Mouse (Mus musculus) CD4-positive, CD25-positive, alpha-beta regulatory T cell, adult 4 months (primary cell): ENCODE data around the gene Rtl8a. TPM values are rescaled to one million over a fixed set of nuclear protein-coding genes. Genes with fewer than 3 reads are reported as not detected.
"Not testable (repeated sequence)": the region's sequence is repeated elsewhere in the genome, so short reads cannot be mapped to it uniquely, and the experiment has no call there.

Experiments used
- ATAC-seq: one replicate; pipeline ENCODE4 v1.8.0; 2017
- polyA plus RNA-seq, 2 experiments: library from polyadenylated mRNA; unstranded; fragments of 100-300 nt; shearing (Covaris generic); gene quantifications; one replicate each; pipeline ENCODE4 v1.2.1; 2017

Rtl8a gene
- 10 to 100 TPM; 10.6 to 17.3 TPM for polyA plus RNA-seq

DNA sequence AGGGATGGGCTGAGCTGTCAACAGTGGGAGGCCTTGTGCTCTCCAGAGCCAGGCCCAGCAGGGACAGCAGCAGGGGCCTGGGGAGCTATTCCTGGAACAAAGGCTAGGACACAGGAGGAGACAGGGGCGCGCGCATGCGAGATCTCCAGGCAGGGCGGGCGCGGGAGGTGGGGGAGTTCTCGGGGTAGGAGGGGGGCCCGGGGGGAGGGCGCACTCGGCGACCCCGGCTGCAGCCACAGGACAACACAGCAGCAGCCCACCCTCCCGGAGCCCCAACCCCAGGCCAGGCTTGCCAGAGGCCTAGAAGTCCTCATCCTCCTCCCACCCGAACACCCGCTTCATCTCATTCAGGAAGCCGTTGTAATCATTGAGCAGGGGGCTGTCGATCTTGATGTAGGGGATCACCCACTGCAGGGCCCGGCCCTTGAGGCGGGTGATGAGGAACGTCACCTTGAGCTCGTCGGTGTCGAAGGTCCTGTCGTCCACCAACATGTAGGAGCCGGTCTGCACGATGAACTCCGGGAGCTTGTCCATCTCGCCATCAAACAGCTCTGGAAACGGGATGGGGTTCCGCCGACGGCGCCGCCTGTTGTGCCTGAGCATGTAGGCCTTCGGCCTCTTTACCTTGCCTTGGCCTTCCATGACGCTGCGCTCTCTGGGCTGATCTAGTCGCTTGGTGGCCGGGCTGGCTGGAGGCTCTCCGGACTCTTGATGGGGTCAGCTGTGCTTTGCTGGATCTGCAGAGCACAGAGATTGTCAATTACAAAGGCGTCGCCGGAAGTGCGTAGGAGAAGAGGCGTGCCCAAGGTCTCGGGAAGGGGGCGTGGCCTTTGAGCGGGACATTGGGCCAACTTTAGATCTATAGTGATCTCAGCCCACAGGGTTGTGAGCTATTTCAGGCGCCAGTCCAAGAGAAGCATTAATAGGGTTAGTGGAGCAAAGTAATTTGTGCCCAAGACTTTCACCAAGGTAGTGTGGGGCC is at the start of gene Rtl8a:
Rtl8a (minus strand) TSS at position 703 of the 982 bp plus-strand sequence.
- ATAC-seq = peak; percentile 98

- no peak for ATAC-seq
Measured at GRCm38 (mm10) chrX:53693141-53693540, 49.7 kb upstream of the Rtl8a start.

DNA sequence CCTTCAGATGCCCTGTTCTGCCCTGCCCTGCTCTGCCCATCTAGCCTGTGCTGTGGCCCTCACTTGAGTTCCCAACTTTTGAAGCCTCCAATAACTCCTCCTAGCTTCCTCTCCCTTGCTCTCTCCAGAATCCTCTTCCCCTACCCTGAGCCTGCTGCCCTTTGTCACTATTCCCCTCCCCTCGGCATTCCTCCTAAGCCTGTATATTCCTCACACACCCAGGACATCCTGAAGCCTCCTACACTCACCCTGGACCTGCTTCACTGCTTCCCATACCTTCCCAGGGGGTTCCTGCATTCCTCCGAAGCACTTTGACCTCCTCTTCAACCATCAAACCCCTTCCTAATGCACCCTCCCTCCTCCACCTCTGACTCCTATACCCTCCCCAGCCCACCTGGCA is 48.6 kb upstream of the Rtl8a start:
- no peak for ATAC-seq

GRCm38 (mm10) chrX:53684676-53685075 is 41.2 kb upstream of the Rtl8a start:
- ATAC-seq = not testable (repeated sequence)

- ATAC-seq = not testable (repeated sequence)
Measured at GRCm38 (mm10) chrX:53682650-53683049, 39.2 kb upstream of the Rtl8a start.

- ATAC-seq = peak; percentile 89
Measured at GRCm38 (mm10) chrX:53676943-53677342, 33.5 kb upstream of the Rtl8a start.

DNA sequence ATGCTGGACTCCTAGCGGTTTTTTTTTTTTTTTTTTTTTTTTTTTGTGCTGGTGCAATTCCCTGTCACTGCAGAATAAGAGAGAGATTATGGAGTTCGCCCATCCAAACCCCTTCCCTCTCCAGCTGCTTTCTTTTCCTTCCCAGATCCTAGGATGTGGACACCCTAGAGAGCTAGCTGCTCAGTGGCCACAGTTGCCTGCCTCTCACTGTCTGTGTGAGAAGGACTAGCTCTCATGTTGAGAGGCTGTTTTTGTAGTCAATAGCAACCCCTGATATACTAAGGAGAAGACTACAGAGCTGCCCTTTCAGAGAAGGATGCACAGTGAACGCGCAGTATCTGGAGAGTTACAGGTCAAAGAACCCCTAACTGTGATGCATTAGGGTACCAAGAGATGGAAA is 27.2 kb upstream of the Rtl8a start:
- ATAC-seq = peak; percentile 7

DNA sequence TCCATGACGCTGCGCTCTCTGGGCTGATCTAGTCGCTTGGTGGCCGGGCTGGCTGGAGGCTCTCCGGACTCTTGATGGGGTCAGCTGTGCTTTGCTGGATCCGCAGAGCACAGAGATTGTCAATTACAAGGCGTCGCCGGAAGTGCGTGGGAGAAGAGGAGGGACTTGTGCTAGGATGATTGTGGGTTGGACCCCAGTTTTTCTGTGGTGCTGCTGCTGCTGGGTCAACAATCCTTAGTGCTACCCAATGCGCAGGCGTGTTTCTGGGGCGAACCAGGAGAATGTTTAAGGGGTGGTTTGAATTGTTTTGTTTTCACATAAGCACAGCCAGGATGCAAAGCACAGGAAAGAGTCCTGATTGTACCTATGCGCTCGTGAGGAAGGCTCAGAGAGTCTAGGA is 26.8 kb upstream of the Rtl8a start, which contains the start of gene Rtl8b:
Rtl8b (minus strand) TSS at position 115 of the 400 bp plus-strand sequence.
- peak; percentile 92 for ATAC-seq

DNA sequence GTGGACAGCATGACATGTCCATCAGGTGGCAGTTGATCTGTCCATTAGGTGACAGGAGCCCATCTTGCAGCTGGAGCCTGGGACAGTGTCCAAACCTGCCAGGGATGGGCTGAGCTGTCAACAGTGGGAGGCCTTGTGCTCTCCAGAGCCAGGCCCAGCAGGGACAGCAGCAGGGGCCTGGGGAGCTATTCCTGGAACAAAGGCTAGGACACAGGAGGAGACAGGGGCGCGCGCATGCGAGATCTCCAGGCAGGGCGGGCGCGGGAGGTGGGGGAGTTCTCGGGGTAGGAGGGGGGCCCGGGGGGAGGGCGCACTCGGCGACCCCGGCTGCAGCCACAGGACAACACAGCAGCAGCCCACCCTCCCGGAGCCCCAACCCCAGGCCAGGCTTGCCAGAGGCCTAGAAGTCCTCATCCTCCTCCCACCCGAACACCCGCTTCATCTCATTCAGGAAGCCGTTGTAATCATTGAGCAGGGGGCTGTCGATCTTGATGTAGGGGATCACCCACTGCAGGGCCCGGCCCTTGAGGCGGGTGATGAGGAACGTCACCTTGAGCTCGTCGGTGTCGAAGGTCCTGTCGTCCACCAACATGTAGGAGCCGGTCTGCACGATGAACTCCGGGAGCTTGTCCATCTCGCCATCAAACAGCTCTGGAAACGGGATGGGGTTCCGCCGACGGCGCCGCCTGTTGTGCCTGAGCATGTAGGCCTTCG is 26.2 kb upstream of the Rtl8a start:
- ATAC-seq = peak; percentile 33

GRCm38 (mm10) chrX:53652917-53653316 is 9.4 kb upstream of the Rtl8a start:
- ATAC-seq = peak; percentile 65

DNA sequence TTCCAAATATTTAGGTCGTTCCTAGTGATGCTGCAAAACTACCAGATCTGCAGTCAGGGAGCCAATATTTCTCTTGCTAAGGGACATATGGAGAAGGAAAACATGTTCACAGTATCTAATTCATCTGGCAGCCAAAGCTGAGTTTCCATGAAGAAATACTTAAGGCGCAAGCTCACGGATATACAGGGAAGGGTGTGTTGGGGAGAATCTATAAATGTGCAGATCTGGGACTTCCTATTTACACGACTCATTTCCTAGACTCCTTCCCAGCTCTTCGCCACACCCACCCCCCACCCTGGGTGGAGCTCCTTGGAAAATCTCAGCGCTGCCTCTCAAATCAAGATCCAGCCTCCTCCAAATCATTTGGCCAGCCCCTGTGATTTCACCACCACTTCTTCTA is 2.4 kb upstream of the Rtl8a start:
- ATAC-seq = no peak

GRCm38 (mm10) chrX:53642604-53642979 is 890 bp downstream of the Rtl8a start:
- not testable (repeated sequence) for ATAC-seq

GRCm38 (mm10) chrX:53638107-53638506 is 5.4 kb downstream of the Rtl8a start:
- not testable (repeated sequence) for ATAC-seq

DNA sequence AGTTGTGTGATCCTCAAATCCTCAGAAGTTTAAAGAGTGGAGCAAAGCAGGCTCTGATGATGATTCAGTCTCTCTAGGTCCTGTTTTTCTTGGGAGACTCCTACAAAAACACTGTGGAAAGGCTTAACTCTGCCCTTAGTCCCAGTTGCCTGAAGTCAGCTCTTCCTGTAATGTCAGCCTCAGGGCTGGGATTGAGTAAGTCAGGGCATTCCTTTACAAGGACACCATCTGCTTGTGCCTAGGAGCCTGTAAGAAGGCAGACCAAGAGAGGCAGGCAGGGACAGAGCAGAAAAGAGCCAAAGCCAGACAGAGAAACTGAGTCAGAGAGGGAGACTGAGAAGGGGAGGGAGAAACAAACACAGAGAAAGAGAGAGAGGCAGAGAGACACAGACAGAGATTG is 32.1 kb downstream of the Rtl8a start:
- ATAC-seq = not testable (repeated sequence)

DNA sequence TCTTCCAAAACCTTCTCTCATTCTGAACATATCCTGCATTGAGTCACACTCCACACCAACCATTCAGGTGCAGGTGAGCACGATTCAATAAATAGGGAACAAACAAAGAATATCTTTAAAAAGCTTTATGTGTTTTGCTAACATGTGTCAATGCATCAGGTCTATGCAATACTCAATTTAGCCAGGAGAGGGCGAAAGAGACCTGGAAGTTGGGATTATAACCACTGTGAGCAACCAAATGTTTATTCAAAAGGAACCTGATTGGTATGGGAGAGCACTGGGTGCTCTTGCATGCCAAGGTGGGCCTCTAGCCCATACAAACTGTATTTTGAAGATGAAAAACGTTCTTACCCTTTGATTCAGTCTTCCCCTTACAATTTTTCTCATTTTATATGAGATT is 32.9 kb downstream of the Rtl8a start:
- ATAC-seq = peak; percentile 69

GRCm38 (mm10) chrX:53608879-53609278 is 34.6 kb downstream of the Rtl8a start, which contains the start of gene Gm14597:
Gene Gm14597 (minus strand): TSS chrX:53608979.
- not testable (repeated sequence) for ATAC-seq

DNA sequence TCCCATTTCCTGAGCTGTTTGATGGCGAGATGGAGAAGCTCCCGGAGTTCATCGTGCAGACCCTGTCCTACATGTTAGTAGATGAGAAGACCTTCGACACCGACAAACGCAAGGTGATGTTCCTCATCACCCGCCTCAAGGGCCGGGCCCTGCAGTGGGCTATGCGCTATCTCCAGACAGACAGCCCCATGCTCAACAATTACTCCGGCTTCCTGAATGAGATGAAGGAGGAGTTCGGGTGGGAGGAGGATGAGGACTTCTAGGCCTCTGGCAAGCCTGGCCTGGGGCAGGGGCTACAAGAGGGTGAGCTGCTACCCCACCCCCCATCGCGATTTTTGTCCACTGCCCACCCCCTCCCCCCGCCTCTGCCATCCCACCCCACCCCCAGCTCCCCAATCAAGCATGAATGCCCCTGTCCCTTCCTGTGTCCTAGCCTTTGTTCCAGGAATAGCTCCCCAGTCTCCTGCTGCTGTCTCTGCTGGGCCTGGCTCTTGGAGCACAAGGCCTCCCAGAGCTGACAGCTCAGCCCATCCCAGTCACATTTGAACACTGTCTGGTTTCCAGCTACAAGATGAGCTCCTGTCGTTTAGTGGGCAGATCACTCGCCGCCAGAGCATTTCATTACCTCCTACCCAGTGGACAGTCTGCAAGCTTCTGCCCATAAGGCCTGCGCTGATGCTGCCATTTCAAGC is 35.2 kb downstream of the Rtl8a start:
- peak; percentile 19 for ATAC-seq

DNA sequence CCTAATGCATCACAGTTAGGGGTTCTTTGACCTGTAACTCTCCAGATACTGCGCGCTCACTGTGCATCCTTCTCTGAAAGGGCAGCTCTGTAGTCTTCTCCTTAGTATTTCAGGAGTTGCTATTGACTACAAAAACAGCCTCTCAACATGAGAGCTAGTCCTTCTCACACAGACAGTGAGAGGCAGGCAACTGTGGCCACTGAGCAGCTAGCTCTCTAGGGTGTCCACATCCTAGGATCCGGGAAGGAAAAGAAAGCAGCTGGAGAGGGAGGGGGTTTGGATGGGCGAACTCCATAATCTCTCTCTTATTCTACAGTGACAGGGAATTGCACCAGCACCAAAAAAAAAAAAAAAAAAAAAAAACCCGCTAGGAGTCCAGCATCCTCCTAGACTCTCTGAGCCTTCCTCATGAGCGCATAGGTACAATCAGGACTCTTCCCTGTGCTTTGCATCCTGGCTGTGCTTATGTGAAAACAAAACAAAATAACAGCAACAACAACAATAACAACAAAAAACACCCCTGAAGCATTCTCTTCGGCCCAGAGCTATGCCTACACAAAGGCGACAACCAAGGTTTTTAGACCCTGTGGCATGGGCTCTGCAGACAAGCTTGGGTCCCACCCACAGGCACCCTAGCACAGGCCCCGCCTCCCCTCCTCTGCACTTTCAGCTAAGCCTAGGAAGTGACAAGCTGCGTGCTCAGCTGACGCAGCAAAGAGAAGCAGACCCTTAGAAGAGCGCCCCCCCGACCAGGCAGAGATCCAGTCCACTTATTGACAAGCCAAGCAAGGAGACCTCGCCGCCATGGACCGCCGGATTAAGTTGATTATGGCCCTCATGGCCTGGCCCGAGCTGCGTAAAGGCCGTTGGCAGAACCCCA is 36.0 kb downstream of the Rtl8a start, which contains the start of gene Rtl8c:
Rtl8c (plus strand) TSS at position 791 of the 880 bp plus-strand sequence.
- peak; percentile 88 for ATAC-seq

- ATAC-seq = not testable (repeated sequence)
Measured at GRCm38 (mm10) chrX:53606176-53606575, 37.3 kb downstream of the Rtl8a start.

DNA sequence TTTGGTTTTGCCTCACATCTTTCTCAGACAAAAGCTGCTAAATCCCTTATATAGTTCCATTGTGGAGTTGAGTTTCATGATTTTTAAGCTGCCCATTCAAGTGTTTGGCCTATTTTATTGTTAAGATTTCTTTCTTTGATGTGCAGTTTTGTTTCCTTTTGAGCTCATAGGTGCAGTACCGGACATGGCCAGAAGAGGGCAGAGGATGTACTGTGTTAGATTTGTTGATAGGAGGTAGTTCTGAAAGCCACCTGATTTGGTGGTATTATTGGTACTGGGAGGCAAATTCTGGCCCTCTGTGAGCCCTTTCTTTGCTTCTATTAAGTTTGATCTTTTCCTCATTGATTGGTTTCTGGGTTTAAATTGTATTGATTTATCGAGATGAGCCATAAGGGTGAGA is 43.5 kb downstream of the Rtl8a start:
- ATAC-seq = peak; percentile 67
